Mouse (Mus musculus): ENCODE results near the gene Furin.

DNA sequence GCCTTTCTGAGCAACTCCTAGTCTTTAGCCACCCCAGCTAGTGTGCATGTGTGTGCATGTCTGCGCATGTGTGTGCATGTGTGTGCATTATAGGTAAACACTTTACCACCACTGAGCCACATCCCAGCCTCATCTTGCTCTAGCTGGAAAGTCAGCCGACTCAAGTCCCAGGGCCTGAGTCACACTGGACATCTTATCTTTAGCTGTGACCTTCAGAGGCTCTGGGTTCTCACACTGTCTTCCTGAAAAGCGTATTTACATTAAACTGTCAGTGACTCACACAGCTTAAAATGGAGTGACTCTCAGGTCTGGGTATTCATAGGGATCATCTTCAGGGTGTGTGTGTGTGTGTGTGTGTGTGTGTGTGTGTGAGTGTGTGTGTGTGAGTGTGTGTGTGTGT lies 30.4 kb upstream of the Furin start:
- TF ChIP-seq MAX (IDR thresholded peaks at IDR 0.05; ENCODE audit: low read length) (no peak), CTCF (IDR thresholded peaks at IDR 0.05 in 2 of 3, conservative IDR thresholded peaks at IDR 0.05 in 1 of 3; ENCODE audit: control insufficient read depth in 1 of 3, insufficient read depth in 1 of 3, low read depth in 2 of 3, low read length in 3 of 3, poor library complexity in 1 of 3, severe bottlenecking in 1 of 3) (no peak), E2F4 (IDR thresholded peaks at IDR 0.05; ENCODE audit: borderline replicate concordance, low read depth, low read length) (no peak), JUND (IDR thresholded peaks at IDR 0.05; ENCODE audit: low read depth, low read length) (no peak), UBTF (IDR thresholded peaks at IDR 0.05; ENCODE audit: borderline replicate concordance, insufficient read depth, low read depth, low read length) (no peak), CHD2 (IDR thresholded peaks at IDR 0.05; ENCODE audit: low read length) (no peak), TCF12 (IDR thresholded peaks at IDR 0.05; ENCODE audit: low read depth, low read length) (no peak), BHLHE40 (IDR thresholded peaks at IDR 0.05; ENCODE audit: borderline replicate concordance, low read depth, low read length) (no peak), KAT2A (conservative IDR thresholded peaks at IDR 0.05; ENCODE audit: low read depth, low read length) (no peak), USF1 (IDR thresholded peaks at IDR 0.05; ENCODE audit: low read depth, low read length) (no peak)

Data from MEL (cell line).